ENCODE assay signal across 12 mouse cellular contexts in the genomic region with DNA sequence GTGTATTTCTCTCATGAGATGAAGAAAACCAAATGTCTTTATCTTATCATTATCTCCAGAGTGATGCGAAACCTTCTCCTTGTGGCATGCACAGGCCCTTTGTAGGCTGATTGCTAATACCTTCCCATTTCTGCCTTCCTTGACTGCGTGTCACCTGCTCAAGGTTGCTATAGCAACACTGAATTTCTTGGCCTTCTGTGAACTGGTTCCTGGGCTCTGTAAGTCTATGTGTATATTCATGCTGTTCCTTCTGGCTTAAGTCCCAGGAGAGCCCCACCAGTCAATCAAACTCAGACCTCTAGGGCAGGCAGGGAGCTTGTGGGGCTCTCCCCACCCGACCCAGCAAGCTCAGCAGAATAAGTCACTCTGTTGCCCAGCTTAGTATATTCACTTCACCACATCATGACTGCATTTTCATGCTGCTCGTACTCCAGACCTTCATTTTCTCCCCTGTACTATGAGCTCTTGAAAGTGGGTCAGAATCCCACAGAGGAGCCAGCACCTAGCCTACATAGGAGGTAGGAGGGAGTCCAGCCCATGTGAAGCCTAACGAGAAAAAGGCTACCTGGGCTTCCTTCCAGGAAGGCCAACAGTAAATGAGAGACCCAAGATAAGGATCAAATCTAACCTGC.
A peak's percentile ranks its signal among the peaks of the same experiment; 100 is the strongest.
DNase-seq lines count a peak whose midpoint lies in the region; ATAC-seq and TF ChIP-seq lines count a peak whose summit lies in the region.
"Had no signal": no experiment of that assay in that cellular context is flagged by ENCODE, and none has a peak within 500 bp of the region (broad histone marks: within the 10 kb centered on the region; RNA-seq: fewer than 3 reads in every experiment).

No protein-coding gene starts in this region.

- ATAC-seq in embryonic facial prominence, embryonic 14.5 days (ENCODE audit: low read depth), result peak; percentile 77; the same call in 1 of the 2 replicates
- ATAC-seq in lung, postnatal 0 days, result peak; percentile 48
- peak; percentile 60; the same call in 1 of the 2 replicates for ATAC-seq in embryonic facial prominence, embryonic 15.5 days (ENCODE audit: insufficient number of reproducible peaks, low FRiP score, low TSS enrichment, low read depth)
- ATAC-seq in midbrain, embryonic 16.5 days, result peak; percentile 93
- ATAC-seq: Patski had no signal

- peaks cover 5% of the 10 kb centered on the region; the same call in 1 of the 2 replicates for H3K9me3 ChIP-seq in embryonic facial prominence, embryonic 14.5 days (ENCODE audit: control insufficient read depth, low read length)
- no peaks in the 10 kb centered on the region for H3K9me3 ChIP-seq in embryonic facial prominence, embryonic 10.5 days
- no peaks in the 10 kb centered on the region for H3K9me3 ChIP-seq in lung, postnatal 0 days (ENCODE audit: low read length)
- H3K9me3 ChIP-seq in embryonic facial prominence, embryonic 15.5 days (replicated peaks), result no peaks in the 10 kb centered on the region
- H3K9me3 ChIP-seq in midbrain, embryonic 16.5 days (replicated peaks; ENCODE audit: control insufficient read depth, low read length, poor library complexity, severe bottlenecking), result no peaks in the 10 kb centered on the region
- H3K9me3 ChIP-seq: limb, embryonic 10.5 days had no signal

- peaks cover 13% of the 10 kb centered on the region; the same call in 1 of the 2 replicates for H3K4me1 ChIP-seq in embryonic facial prominence, embryonic 14.5 days (ENCODE audit: control insufficient read depth, insufficient read depth, low read length)
- H3K4me1 ChIP-seq in embryonic facial prominence, embryonic 10.5 days, result peaks cover 22% of the 10 kb centered on the region
- H3K4me1 ChIP-seq in lung, postnatal 0 days (ENCODE audit: insufficient read depth, low read depth, low read length), result no peaks in the 10 kb centered on the region
- peaks cover 19% of the 10 kb centered on the region; the same call in 1 of the 2 replicates for H3K4me1 ChIP-seq in embryonic facial prominence, embryonic 15.5 days
- H3K4me1 ChIP-seq in midbrain, embryonic 16.5 days (ENCODE audit: control insufficient read depth, insufficient read depth, low read length), result peaks cover 15% of the 10 kb centered on the region

- H3K27ac ChIP-seq in embryonic facial prominence, embryonic 14.5 days (replicated peaks; ENCODE audit: low read depth, low read length), result no peak overlapping the region
- H3K27ac ChIP-seq in embryonic facial prominence, embryonic 10.5 days (replicated peaks), result no peak overlapping the region
- H3K27ac ChIP-seq in lung, postnatal 0 days (ENCODE audit: low read length), result no peak overlapping the region
- no peak overlapping the region for H3K27ac ChIP-seq in embryonic facial prominence, embryonic 15.5 days (replicated peaks)
- peak overlapping the region; percentile 80 for H3K27ac ChIP-seq in midbrain, embryonic 16.5 days (ENCODE audit: low read length)
- H3K27ac ChIP-seq: limb, embryonic 10.5 days had no signal

- 51% methylated on average over 5 of the region's 5 CpGs for WGBS in embryonic facial prominence, embryonic 14.5 days
- 77% methylated on average over 5 of the region's 5 CpGs for WGBS in embryonic facial prominence, embryonic 10.5 days
- 55% methylated on average over 5 of the region's 5 CpGs for WGBS in lung, postnatal 0 days
- 56% methylated on average over 5 of the region's 5 CpGs for WGBS in embryonic facial prominence, embryonic 15.5 days
- 26% methylated on average over 5 of the region's 5 CpGs for WGBS in midbrain, embryonic 16.5 days

- H3K4me2 ChIP-seq in embryonic facial prominence, embryonic 14.5 days (ENCODE audit: low read depth, low read length), result no peak overlapping the region
- H3K4me2 ChIP-seq in lung, postnatal 0 days (replicated peaks; ENCODE audit: low read depth, low read length), result no peak overlapping the region
- H3K4me2 ChIP-seq in embryonic facial prominence, embryonic 15.5 days (replicated peaks), result no peak overlapping the region
- no peak overlapping the region for H3K4me2 ChIP-seq in midbrain, embryonic 16.5 days (ENCODE audit: low read length)

- no peak overlapping the region for H3K9ac ChIP-seq in embryonic facial prominence, embryonic 14.5 days (ENCODE audit: low read depth, low read length)
- H3K9ac ChIP-seq in lung, postnatal 0 days (replicated peaks; ENCODE audit: low read depth), result no peak overlapping the region
- no peak overlapping the region for H3K9ac ChIP-seq in embryonic facial prominence, embryonic 15.5 days
- H3K9ac ChIP-seq in midbrain, embryonic 16.5 days (ENCODE audit: low read depth, low read length), result no peak overlapping the region

- no peaks in the 10 kb centered on the region for H3K27me3 ChIP-seq in embryonic facial prominence, embryonic 14.5 days (replicated peaks; ENCODE audit: control insufficient read depth, insufficient read depth, low read length)
- no peaks in the 10 kb centered on the region for H3K27me3 ChIP-seq in embryonic facial prominence, embryonic 10.5 days (replicated peaks; ENCODE audit: low read depth, poor library complexity, severe bottlenecking)
- no peaks in the 10 kb centered on the region for H3K27me3 ChIP-seq in lung, postnatal 0 days (replicated peaks; ENCODE audit: insufficient read depth, low read length)
- H3K27me3 ChIP-seq in embryonic facial prominence, embryonic 15.5 days, result no peaks in the 10 kb centered on the region
- no peaks in the 10 kb centered on the region for H3K27me3 ChIP-seq in midbrain, embryonic 16.5 days (ENCODE audit: control insufficient read depth, insufficient read depth, low read depth, low read length)
- H3K27me3 ChIP-seq: Patski had no signal

- H3K4me3 ChIP-seq in embryonic facial prominence, embryonic 14.5 days (ENCODE audit: low read depth, low read length), result no peak overlapping the region
- H3K4me3 ChIP-seq in embryonic facial prominence, embryonic 10.5 days, result no peak overlapping the region
- no peak overlapping the region for H3K4me3 ChIP-seq in lung, postnatal 0 days (ENCODE audit: low read depth, low read length)
- H3K4me3 ChIP-seq in embryonic facial prominence, embryonic 15.5 days (replicated peaks), result no peak overlapping the region
- no peak overlapping the region for H3K4me3 ChIP-seq in midbrain, embryonic 16.5 days (ENCODE audit: low read depth, low read length)
- H3K4me3 ChIP-seq: limb, embryonic 10.5 days had no signal

- peak; percentile 55 for DNase-seq in embryonic facial prominence, embryonic 14.5 days (ENCODE audit: low spot score)
- no peak for DNase-seq in embryonic facial prominence, embryonic 10.5 days (ENCODE audit: low spot score)
- DNase-seq in lung, postnatal 0 days (ENCODE audit: low spot score), result peak; percentile 61
- no peak for DNase-seq in lung, postnatal 25 days (ENCODE audit: low spot score)
- no peak for DNase-seq in MN1 (ENCODE audit: low spot score)
- DNase-seq in adrenal gland, postnatal 25 days, result no peak
- DNase-seq: gastrocnemius, postnatal 25 days; kidney, postnatal 36 days had no signal

- H3K36me3 ChIP-seq in embryonic facial prominence, embryonic 14.5 days (ENCODE audit: control insufficient read depth, insufficient read depth, low read length), result no peaks in the 10 kb centered on the region
- H3K36me3 ChIP-seq in embryonic facial prominence, embryonic 10.5 days (replicated peaks), result no peaks in the 10 kb centered on the region
- H3K36me3 ChIP-seq in lung, postnatal 0 days (ENCODE audit: insufficient read depth, low read length), result no peaks in the 10 kb centered on the region
- H3K36me3 ChIP-seq in embryonic facial prominence, embryonic 15.5 days, result no peaks in the 10 kb centered on the region
- H3K36me3 ChIP-seq in midbrain, embryonic 16.5 days (ENCODE audit: control insufficient read depth, insufficient read depth, low read length), result no peaks in the 10 kb centered on the region
- H3K36me3 ChIP-seq: limb, embryonic 10.5 days had no signal

- TF ChIP-seq EP300 in lung, postnatal 0 days (IDR thresholded peaks at IDR 0.05), result no peak

- no peak for TF ChIP-seq CTCF in lung, postnatal 0 days (IDR thresholded peaks at IDR 0.05)

Comparison
In these comparisons a context has a peak if more than half of its experiments do, and no peak if none do; other contexts are left out.
1. DNase-seq: peak in embryonic facial prominence, embryonic 14.5 days (single experiment) and lung, postnatal 0 days (single experiment); none in embryonic facial prominence, embryonic 10.5 days (single experiment), lung, postnatal 25 days (single experiment), MN1 (single experiment) and adrenal gland, postnatal 25 days (single experiment).
2. Peak in every context shown above with its lines, with median percentiles within 50 percentile points of each other: ATAC-seq.